Mouse (Mus musculus) urinary bladder, adult 2 months (tissue): ENCODE measurements around the gene Rps5. TPM values are rescaled to one million over a fixed set of nuclear protein-coding genes. Genes with fewer than 3 reads are reported as not detected.
"Not testable (repeated sequence)": the region's sequence is repeated elsewhere in the genome, so short reads cannot be mapped to it uniquely, and the experiment has no call there.

Experiments
- DNase-seq: peaks from one replicate; pipeline ENCODE4 v3.0.0; 2022; ENCODE audit warnings: low spot score
- polyA plus RNA-seq: library from polyadenylated mRNA; depleted of rRNA; stranded (reverse); fragments of >200 nt; gene quantifications from 2 replicates; pipeline ENCODE4 v1.2.3, GENCODE M21; 2012; rRNA removed

Gene Rps5
- polyA plus RNA-seq, 1 experiment: 2,810 TPM

DNA sequence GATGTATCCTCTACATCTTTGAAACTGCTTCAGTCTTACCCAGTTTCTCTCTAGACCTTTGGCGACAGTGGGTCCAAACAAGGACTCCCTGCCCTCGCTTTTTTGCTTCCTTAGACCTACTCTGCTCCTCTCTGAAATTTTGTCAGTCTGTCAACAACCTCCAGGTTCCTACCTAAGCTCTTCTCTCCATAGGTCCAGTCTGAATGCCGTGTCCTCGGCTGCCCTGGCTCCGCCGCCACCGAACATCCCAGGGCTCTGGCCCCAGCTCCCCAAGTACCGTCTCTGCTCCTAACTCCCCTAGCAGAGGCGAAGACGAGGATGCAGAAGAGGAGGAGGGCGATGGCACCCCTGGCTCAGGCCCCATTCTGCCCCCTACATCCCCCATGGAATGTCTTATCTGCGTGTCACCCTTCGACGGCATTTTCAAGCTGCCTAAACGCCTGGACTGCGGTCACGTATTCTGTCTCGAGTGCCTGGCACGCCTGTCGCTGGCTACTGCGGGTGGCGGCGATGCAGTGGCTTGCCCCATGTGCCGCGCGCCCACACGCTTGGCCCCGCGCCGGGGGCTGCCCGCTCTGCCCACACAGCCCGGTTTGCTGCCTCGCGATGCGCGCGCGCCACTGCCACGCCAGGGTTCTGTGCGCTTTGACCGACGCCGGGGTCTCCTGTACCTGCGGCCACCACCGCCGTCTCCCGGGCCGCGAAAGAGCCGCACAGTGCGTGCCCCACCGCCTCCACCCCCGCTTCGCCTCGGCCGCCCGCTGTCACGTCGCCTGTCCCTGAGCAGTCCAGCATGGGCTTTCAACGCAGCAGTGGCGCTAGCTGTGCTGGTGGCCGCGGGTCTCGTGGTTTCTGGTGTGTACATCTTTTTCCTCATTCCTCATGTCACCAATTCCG, 5.9 kb downstream of the Rps5 start:
- peak; percentile 35 for DNase-seq

- DNase-seq: no peak
Observed at GRCm38 (mm10) chr7:12933615-12934140, 11.6 kb downstream of the Rps5 start.

DNA sequence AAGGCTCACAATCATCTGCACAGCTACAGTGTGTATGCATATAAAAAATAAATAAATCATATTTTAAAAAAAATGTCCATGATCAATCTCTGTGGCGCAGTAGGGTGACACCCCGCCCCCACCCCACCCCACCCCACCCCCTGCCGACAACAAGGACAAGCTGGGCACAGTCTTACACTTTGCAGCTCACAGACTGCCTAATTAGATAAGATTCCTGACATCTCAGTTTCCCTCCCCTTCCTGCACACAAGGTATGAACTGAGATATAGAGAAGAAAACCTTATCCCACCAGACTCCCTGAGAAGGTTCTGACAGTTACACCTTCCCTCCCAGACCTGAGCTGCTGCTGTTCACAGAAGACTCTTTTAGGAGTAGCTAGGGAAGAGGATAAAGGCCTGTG, 12.7 kb downstream of the Rps5 start:
- no peak for DNase-seq

GRCm38 (mm10) chr7:12937254-12937803, 15.2 kb downstream of the Rps5 start:
- not testable (repeated sequence) for DNase-seq

GRCm38 (mm10) chr7:12940599-12940998, 18.5 kb downstream of the Rps5 start:
- no peak for DNase-seq

- DNase-seq: no peak
Observed at GRCm38 (mm10) chr7:12943488-12943887, 21.4 kb downstream of the Rps5 start.

DNA sequence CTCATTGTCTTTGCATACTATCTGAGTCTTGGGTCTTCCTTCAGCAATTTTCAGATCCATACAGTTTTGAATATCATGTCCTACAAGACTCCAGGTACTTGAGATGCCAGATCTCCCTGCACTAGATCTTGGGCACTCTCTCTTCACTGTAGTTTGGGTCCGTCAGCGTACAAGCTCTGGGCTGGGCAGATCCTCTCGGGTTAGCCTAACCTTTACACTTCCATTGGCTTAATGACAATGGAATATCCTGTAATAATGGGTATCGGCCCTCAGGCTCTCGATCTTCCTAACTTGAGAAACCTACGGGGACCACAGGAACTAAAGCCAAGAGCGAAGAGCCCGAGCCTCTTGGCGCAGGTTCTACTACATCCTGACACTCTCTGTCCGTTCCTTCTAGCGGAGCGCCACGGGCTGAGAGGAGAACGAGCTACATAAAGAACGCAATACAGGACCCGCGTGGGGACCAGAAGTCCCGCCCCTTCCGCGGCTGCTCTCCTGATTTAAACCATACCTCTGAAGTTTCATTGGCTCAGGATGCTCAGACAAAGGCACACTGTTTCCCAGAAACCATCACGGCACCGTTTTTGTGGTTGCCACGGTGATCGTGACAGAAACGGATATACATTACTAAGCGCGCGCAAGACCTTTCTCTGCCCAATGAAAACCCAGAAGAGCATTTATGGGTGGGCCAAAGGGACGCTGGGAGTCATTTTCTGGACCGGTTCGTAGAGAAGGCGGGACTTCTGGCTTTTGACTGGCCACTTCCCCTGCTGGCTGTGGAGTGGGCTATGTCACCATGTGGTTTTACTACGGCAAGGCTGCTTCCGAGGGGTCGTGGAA, 27.2 kb downstream of the Rps5 start:
- DNase-seq: peak; percentile 52

DNA sequence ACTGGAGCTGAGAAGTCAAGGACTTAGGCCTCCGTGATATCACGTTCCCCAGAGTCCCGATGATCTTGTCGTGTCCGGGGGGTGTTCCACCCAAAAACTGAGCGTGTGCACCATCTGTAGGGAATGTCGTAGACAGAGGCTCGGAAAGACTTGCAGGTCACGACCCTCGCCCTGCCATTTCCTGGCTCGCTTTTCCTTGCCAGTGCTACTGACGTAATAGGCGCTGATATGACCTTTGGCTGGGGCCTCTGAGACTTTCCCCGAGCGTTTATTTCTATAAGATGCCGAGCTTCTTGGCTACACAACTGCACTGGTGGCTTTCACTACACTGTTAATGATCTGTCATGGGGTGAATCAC, 27.8 kb downstream of the Rps5 start:
- no peak for DNase-seq

DNA sequence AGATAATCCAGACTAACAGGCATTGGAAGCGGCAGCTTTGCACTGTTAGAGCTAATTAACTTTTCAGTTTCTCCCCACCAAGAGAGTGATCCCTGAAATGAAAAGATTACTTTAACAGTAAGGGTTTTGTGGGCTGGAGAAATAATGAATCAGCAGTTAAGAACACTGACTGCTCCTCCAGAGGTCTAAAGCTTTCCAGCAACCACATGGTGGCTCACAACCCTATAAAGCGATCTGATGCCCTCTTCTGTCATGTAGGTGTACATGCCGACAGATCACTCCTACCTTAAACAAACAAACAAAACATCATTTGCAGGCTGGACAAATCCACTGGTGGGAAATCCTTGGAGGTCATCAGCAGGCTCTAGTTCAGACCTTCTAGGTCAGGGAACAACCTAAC, 32.8 kb downstream of the Rps5 start:
- DNase-seq: no peak

GRCm38 (mm10) chr7:12957511-12957910, 35.4 kb downstream of the Rps5 start:
- no peak for DNase-seq

GRCm38 (mm10) chr7:12958948-12959347, 36.9 kb downstream of the Rps5 start:
- DNase-seq: no peak

DNA sequence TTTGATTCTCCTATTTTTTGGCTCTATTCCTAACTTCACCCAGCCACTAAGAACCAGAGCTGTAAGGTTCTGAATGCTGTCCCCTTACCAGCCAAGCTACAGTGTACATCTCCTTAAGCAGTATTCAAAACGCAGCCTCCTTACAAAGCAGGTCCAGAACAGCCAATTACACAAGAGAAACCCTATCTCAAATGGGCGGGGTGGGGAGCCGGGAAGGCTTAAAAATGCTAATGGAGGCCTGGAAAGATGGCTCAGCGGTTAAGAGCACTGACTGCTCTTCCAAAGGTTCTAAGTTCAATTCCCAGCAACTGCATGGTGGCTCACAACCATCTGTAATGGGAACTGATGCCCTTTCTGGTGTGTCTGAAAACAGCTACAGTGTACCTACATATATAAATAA, 37.6 kb downstream of the Rps5 start:
- DNase-seq: no peak

GRCm38 (mm10) chr7:12961511-12962141, 39.5 kb downstream of the Rps5 start:
- no peak for DNase-seq

DNA sequence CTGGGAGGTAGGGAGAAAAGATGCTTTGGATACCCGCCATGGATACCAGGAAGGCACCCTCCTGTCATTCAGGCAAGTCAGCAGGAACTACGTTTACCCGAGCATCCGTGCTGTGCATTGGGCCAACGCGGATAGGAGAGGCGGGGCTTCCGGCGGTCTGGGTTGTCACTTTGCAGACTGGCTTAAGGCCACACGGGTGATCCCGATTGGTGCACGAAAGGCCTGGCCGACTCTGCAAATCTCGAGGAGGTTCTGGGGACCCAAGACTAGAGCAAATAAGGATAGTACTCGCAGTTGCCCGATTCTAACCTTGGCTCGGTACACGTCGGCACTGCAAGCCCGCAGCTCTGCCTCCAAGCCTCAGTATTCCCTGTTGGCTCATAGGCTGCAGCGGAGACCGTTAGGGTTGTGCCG, 43.6 kb downstream of the Rps5 start, which contains the start of gene Zfp324:
Gene Zfp324, plus strand, starts transcription at position 161 of the 414 bp plus-strand sequence.
- peak; percentile 75 for DNase-seq

DNA sequence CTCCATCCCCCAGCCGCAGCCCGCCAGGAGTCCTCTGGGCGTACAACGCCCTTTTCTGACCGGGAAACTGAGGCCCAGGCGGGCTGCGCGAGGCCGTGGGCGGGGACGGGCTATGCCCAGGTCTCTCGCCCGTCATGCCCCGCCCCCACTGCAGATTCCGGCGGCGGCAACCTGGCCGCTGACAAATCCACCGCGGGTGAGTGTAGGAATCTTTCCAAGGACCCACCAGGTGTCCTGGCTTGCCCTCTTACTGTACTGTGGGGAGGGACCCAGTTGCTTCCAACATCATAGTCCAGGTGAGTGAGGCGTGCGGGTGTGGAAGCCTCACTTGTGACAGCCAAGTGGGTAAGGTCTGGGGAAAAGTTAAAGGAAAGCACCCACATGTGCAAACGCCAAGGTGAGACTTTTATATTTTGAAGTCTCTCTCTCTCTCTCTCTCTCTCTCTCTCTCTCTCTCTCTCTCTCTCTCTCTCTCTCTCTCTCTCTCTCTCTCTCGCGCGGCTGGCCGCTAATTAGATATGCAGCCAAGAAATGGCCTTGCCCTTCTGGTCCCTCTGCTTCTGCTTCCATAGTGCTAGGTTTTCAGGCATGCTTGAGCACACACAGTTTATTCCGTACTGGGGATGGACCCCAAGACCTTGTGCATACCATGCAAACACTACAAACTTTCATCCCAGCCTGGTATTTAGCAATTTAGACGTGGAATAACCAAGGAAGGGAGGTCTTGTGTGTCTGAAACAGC, 44.2 kb downstream of the Rps5 start:
- DNase-seq: peak; percentile 58

DNA sequence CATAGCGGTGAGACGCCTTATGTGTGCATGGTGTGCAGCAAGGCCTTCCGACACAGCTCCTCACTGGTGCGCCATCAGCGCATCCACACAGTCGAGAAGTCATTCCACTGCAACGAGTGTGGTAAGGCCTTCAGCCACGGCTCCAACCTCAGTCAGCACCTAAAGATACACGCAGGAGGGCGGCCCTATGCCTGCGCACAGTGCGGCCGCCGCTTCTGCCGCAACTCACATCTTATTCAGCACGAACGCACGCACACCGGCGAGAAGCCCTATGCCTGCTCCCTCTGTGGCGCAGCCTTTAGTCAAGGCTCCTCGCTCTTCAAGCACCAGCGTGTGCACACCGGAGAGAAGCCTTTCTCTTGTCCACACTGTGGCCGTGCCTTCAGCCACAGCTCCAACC, 48.8 kb downstream of the Rps5 start:
- DNase-seq: no peak

Other genes starting within 250 kb of the Rps5 start
- not detected in 2 replicates for gene Vmn2r55, start 237.3 kb upstream of the Rps5 start, polyA plus RNA-seq
- not detected in 2 replicates for gene Vmn2r56, start 187.3 kb upstream of the Rps5 start, polyA plus RNA-seq
- 3.2 and 3.8 TPM in 2 replicates for gene Zscan18, start 118.7 kb upstream of the Rps5 start, polyA plus RNA-seq
- 12.3 and 13.9 TPM in 2 replicates for gene Zfp329, start 103.4 kb upstream of the Rps5 start, polyA plus RNA-seq
- gene Zfp110, start 87.5 kb upstream of the Rps5 start, polyA plus RNA-seq: 21.9 and 22.2 TPM in 2 replicates
- 2.5 TPM in 2 replicates for gene Zfp128, start 41.1 kb upstream of the Rps5 start, polyA plus RNA-seq
- gene Zscan22, start 24.5 kb upstream of the Rps5 start, polyA plus RNA-seq: 11.4 and 12.3 TPM in 2 replicates
- gene Rnf225, start 5.1 kb downstream of the Rps5 start, polyA plus RNA-seq: 2.1 and 2.3 TPM in 2 replicates
- gene Zfp324, start 43.5 kb downstream of the Rps5 start, polyA plus RNA-seq: 4.6 and 4.7 TPM in 2 replicates
- 6.3 and 6.9 TPM in 2 replicates for gene Zfp446, start 55.6 kb downstream of the Rps5 start, polyA plus RNA-seq
- gene Slc27a5, start 75.9 kb downstream of the Rps5 start, polyA plus RNA-seq: 0.31 and 0.55 TPM in 2 replicates
- 186 and 190 TPM in 2 replicates for gene Trim28, start 76.8 kb downstream of the Rps5 start, polyA plus RNA-seq
- 11.7 and 13.2 TPM in 2 replicates for gene Zbtb45, start 87.7 kb downstream of the Rps5 start, polyA plus RNA-seq
- 240 and 257 TPM in 2 replicates for gene Chmp2a, start 112.5 kb downstream of the Rps5 start, polyA plus RNA-seq
- 164 and 172 TPM in 2 replicates for gene Ube2m, start 116.0 kb downstream of the Rps5 start, polyA plus RNA-seq
- gene Mzf1, start 132.5 kb downstream of the Rps5 start, polyA plus RNA-seq: 1.2 and 1.3 TPM in 2 replicates
- gene Vmn1r85, start 172.9 kb downstream of the Rps5 start, polyA plus RNA-seq: not detected in 2 replicates
- gene Vmn1r86, start 197.6 kb downstream of the Rps5 start, polyA plus RNA-seq: not detected in 2 replicates
- not detected in 2 replicates for gene Vmn1r87, start 217.9 kb downstream of the Rps5 start, polyA plus RNA-seq
- not detected in 2 replicates for gene Vmn1r88, start 237.3 kb downstream of the Rps5 start, polyA plus RNA-seq